Mouse (Mus musculus): Measurements from ENCODE around the gene Vgf. TPM values are rescaled to one million over a fixed set of nuclear protein-coding genes. Genes with fewer than 3 reads are reported as not detected.

Gene Vgf
- total RNA-seq (2017) = not detected in 2 replicates

GRCm38 (mm10) chr5:137026092-137026491, at the start of gene Vgf:
Gene Vgf, plus strand, starts transcription at chr5:137026392.
- ATAC-seq (replicated peaks; ENCODE audit: low read depth, poor library complexity, severe bottlenecking) = no peak

DNA sequence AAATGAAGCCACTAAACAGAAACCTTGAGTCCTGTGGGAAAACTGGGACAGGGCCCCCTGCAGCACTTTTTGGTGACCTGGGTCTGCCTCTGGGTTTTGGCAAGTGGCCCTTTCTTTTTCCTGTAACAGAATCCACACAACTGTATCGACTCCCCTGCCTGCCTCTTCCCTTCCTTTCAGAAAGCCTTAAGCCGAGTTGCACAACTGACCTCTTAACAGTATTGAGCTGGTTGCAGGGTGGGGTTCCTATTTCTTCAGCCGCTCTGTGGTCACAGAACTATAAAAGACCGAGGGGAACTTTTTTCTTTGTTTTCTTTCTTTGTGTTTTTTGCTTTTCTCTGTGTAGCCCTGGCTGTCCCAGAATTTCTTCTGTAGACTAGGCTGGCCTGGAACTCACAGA, 48.4 kb upstream of the Vgf start:
- ATAC-seq (replicated peaks; ENCODE audit: low read depth, poor library complexity, severe bottlenecking) = peak; percentile 69

DNA sequence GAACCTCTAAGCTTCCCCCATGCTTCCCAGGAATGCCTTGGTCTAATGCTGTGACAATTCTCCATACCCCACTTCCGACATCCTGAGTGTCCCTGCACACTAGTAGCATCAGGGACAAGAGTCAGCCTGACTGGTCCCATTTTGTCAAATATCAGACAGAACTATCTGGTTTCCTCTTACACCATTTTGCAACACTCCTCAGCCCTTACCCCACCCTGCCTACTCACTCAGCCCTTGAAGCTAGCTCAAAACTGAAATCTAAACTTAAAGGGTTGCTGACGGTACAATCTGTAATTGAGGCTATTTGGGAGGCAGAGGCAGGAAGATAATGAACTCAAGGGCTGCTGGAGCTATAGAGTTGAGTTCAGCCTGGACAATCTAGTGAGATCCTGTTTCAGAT, 46.4 kb upstream of the Vgf start:
- no peak for ATAC-seq (replicated peaks; ENCODE audit: low read depth, poor library complexity, severe bottlenecking)

- ATAC-seq (replicated peaks; ENCODE audit: low read depth, poor library complexity, severe bottlenecking) = no peak
Measured at GRCm38 (mm10) chr5:136980974-136981373, 45.2 kb upstream of the Vgf start.

DNA sequence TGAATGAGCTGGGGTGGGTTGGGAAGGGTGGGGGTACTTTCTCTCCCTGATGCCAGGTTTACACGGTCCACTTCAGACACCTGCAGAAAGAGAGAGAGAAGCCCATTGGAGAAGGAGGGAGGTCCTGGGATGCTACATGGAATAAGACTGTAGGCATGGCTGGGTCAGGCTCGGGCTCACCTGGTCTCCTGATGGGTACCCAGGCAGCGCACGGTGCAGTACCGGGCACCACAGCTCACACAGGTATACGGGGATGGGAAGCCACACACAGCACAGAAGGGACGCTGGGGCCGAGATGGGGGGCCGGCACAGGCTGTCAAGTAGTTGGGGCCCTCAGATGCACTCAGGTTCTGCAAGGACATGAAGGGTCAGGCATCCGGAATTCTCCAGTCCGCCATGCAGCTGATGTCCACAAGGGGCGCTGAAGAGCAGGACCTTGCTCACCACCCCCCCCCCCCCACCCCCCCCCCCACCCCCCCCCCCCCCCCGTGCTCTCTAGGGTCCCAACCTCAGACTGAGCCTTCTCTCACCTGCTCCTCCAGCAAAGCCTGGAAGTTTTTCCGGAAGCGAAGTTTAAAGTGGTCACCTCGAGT, 43.8 kb upstream of the Vgf start:
- no peak for ATAC-seq (replicated peaks; ENCODE audit: low read depth, poor library complexity, severe bottlenecking)

GRCm38 (mm10) chr5:136984828-136985227, 41.4 kb upstream of the Vgf start:
- ATAC-seq (replicated peaks; ENCODE audit: low read depth, poor library complexity, severe bottlenecking) = no peak

DNA sequence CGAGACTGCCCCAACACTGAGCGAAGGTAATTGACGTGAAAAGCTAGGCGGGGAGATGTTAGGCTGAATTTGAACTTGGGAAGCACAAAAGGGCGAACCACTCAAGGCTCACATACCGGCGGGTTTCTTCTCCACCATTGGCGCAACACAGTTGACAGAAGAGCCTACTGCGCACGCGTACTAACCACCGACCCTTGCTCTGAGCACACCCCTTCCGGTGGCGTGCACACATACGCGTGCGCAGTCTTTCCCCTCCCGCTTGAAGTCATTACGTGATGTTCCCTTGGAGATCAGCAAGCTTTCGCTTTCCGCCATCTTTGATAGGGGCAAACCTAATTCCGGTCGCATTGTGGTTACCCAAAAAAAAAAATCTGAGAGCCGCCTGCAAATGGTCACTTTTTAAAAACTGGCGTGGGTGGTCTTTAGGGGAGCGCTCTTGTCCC, 39.5 kb upstream of the Vgf start, which contains the start of gene Plod3:
Gene Plod3, plus strand, starts transcription at position 325 of the 443 bp plus-strand sequence.
- ATAC-seq (replicated peaks; ENCODE audit: low read depth, poor library complexity, severe bottlenecking) = peak; percentile 85

- peak; percentile 30 for ATAC-seq (replicated peaks; ENCODE audit: low read depth, poor library complexity, severe bottlenecking)
Measured at GRCm38 (mm10) chr5:136987138-136987933, 38.9 kb upstream of the Vgf start.

DNA sequence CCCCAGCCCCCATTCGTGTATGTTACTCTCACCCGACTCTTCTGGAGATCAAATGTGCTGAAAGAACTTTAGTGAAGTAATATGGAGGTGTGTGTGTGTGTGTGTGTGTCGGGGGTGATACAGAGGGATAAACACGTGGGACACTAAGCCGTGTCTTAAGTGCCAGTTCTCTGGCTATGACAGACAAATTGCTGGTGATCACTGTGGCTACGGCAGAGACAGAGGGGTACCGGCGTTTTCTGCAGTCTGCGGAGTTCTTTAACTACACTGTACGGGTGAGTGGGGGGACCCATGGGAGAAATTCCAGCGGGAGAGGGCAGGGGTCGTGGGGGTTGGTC, 38.3 kb upstream of the Vgf start, which contains the start of gene Znhit1:
Gene Znhit1, minus strand, starts transcription at position 88 of the 338 bp plus-strand sequence.
- ATAC-seq (replicated peaks; ENCODE audit: low read depth, poor library complexity, severe bottlenecking) = no peak

GRCm38 (mm10) chr5:136988420-136988819, 37.8 kb upstream of the Vgf start:
- ATAC-seq (replicated peaks; ENCODE audit: low read depth, poor library complexity, severe bottlenecking) = peak; percentile 9; the same call in 1 of the 2 replicates

DNA sequence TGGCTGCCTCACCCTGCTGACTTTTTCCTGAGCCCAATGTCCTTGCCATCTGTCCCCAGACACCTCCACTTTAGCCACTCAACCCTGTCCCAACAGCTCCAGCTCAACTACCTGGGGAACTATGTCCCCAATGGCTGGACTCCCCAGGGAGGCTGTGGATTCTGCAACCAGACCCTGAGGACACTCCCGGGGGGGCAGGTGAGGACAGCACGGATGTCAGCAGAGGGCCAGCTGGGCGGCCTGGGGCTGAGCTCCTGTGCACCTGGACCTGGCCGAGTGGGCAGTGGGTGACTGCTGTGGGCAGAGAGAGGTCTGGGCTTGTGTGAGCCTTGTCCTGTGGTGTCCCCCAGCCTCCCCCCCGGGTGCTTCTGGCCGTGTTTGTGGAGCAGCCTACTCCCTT, 36.4 kb upstream of the Vgf start:
- ATAC-seq (replicated peaks; ENCODE audit: low read depth, poor library complexity, severe bottlenecking) = no peak

GRCm38 (mm10) chr5:136999449-136999848, 26.7 kb upstream of the Vgf start:
- ATAC-seq (replicated peaks; ENCODE audit: low read depth, poor library complexity, severe bottlenecking) = no peak

- ATAC-seq (replicated peaks; ENCODE audit: low read depth, poor library complexity, severe bottlenecking) = 0 out of 2 replicates have a peak, but pooled peaks have one; percentile 22
Measured at GRCm38 (mm10) chr5:137000612-137001011, 25.6 kb upstream of the Vgf start.

DNA sequence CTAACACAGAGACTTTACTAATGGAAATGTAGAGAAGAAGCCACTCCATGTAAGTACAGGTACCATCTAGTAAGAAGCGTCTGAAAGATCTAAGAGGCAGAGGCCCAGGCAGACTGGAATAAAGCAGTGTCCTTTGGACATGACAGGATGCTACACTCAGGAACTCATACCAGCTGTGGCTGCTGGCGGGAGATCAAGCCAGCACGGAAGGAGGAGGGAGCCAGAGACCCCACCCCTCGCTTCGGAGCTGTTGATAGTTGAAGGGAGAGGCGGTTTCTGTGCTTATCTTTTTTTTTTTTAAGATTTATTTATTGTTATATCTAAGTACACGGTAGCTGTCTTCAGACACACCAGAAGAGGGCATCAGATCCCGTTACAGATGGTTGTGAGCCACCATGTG, 18.9 kb upstream of the Vgf start:
- no peak for ATAC-seq (replicated peaks; ENCODE audit: low read depth, poor library complexity, severe bottlenecking)

DNA sequence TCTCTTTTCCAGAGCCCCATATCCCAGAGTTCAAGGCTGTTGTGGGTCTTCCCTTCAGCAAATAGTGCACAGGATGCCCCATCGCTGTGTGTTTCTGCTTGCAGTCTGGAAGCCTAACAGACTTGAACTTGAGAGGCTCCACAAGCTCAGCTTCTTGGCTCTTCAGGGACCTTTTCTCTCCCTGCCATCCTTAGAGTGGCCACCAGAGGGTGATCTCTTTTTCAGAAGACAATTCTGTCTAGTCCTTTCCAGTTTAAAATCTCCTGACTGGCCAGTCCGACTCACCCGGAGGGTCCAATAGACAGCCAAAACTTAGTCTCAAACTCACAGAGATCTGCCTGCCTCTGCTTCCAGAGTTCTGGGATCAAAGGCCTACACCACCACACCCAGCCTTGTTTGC, 16.2 kb upstream of the Vgf start:
- ATAC-seq (replicated peaks; ENCODE audit: low read depth, poor library complexity, severe bottlenecking) = peak; percentile 60; the same call in 1 of the 2 replicates

GRCm38 (mm10) chr5:137012401-137012950, 13.7 kb upstream of the Vgf start:
- ATAC-seq (replicated peaks; ENCODE audit: low read depth, poor library complexity, severe bottlenecking) = no peak

GRCm38 (mm10) chr5:137015913-137016312, 10.3 kb upstream of the Vgf start:
- no peak for ATAC-seq (replicated peaks; ENCODE audit: low read depth, poor library complexity, severe bottlenecking)

DNA sequence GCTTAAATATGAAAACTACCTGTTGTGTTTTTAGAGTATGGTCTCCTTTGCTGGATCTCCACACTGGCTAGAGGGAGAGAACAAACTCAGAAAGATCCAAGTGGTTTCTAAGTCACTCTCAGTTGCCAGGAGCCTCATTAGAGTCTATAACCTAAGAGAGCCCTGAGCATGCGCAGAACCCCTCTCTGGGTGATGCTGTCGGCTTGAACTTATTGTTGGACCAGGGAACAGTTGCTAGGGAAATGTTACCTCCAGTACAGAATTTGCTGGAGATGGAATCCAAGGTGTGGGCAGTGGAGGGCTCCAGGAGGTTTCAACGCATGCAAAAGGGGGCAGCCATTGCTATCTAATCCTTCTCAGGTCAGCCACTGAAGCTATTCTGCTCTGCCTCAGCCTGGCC, 1.9 kb upstream of the Vgf start:
- no peak for ATAC-seq (replicated peaks; ENCODE audit: low read depth, poor library complexity, severe bottlenecking)

- peak; percentile 73 for ATAC-seq (replicated peaks; ENCODE audit: low read depth, poor library complexity, severe bottlenecking)
Measured at GRCm38 (mm10) chr5:137025132-137025531, 1.1 kb upstream of the Vgf start.

DNA sequence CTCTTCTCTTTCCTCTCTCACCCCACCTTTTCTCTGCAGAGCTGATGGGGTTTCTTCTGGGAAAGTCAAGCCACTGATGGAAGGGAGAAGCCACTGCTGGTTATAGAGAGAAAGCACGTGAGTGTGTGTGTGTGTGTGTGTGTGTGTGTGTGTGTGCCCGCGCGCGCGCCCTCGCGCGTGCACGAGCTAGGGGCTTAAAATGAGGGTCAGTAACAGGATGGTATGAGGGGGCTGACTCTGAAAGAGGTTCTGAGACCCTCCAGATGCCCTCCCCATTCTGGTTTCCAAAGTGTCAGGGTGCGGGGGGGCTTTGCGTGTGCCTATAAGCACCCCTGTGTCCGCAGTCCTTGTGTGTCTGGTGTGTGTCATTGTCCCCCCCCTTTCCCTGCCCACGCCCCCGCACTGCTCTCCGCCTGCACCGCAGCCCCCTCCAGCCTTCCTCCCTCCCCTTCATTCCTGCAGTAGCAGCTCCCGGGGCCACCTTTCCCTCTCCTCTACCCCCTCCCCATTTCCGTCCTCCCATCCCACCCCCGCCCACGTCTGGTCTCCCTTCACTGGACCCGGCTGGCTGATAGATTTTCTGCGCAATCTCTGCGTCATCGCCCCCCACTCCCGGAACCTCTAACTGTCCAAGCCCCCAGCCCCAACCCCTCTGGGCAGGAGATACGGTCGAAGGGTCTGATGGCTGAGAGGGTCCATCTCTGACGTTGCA, 2.5 kb downstream of the Vgf start:
- no peak for ATAC-seq (replicated peaks; ENCODE audit: low read depth, poor library complexity, severe bottlenecking)

DNA sequence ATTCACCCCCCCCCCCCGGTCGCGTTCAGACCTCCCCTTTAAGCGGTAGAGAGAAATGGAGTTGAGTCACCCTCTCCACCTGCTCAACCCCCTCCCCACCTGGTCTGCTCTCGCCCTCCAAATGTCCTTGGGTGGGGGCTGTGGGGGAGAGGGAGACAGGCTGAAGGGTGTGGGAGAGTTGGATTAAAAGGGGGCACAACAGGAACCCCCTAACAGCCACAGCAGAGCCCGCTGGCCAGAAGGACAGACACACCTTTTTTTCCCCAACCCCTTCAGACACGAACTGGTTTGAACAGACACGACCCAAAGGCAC, 3.0 kb downstream of the Vgf start:
- ATAC-seq (replicated peaks; ENCODE audit: low read depth, poor library complexity, severe bottlenecking) = no peak
